24 mouse cellular contexts compared by ENCODE assay signal in the genomic region with DNA sequence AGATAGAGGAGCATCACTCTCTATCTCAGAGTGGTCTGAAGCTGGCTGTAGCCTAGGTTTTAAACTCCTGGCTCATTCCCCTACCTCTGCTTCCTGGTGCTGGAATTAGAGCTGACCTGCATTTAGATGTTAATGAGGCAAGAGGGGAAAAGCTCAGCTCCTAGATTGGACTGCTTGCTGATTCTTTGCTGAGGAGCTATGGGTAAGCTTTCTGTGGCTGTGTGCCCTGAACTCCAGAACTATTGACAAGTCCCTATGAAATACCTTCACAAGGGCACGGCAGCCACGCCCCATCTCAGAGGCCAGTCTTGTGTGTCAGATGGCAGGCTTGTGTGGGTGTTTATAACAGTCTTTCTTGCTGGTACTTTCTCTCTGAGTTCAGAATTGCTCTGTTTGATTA. TPM values are rescaled to one million over a fixed set of nuclear protein-coding genes. Genes with fewer than 3 reads are reported as not detected.
"Had no signal": no experiment of that assay in that cellular context is flagged by ENCODE, and none has a peak within 500 bp of the region (broad histone marks: within the 10 kb centered on the region; RNA-seq: fewer than 3 reads in every experiment).

No protein-coding gene starts in this region.

- H3K4me3 ChIP-seq: limb, embryonic 12.5 days; limb, embryonic 15.5 days; lung, embryonic 15.5 days; midbrain, embryonic 12.5 days; myocyte; neural tube, embryonic 13.5 days had no signal

- ATAC-seq: liver, postnatal 0 days; midbrain, embryonic 16.5 days had no signal

- DNase-seq: kidney, adult 2 months; kidney, postnatal 25 days; left cerebral cortex, postnatal 4 days; liver, postnatal 0 days; lung, postnatal 14 days; lung, postnatal 4 days; right cerebral cortex, adult 18-20 months; right cerebral cortex, postnatal 14 days; right cerebral cortex, postnatal 4 days; thymus, postnatal 25 days had no signal

- H3K4me1 ChIP-seq: limb, embryonic 12.5 days; limb, embryonic 15.5 days; lung, embryonic 15.5 days; neural tube, embryonic 13.5 days had no signal

- H3K9me3 ChIP-seq: limb, embryonic 12.5 days; limb, embryonic 15.5 days; lung, embryonic 15.5 days; midbrain, embryonic 12.5 days; neural tube, embryonic 13.5 days had no signal

- H3K27me3 ChIP-seq: limb, embryonic 12.5 days; limb, embryonic 15.5 days; lung, embryonic 15.5 days; midbrain, embryonic 12.5 days; neural tube, embryonic 13.5 days had no signal

- H3K27ac ChIP-seq: kidney, postnatal 0 days; limb, embryonic 12.5 days; limb, embryonic 15.5 days; liver, embryonic 14.5 days; lung, embryonic 15.5 days; midbrain, embryonic 12.5 days; neural tube, embryonic 13.5 days; stomach, postnatal 0 days had no signal

- H3K4me2 ChIP-seq: limb, embryonic 12.5 days; limb, embryonic 15.5 days; liver, embryonic 11.5 days; lung, embryonic 15.5 days; midbrain, embryonic 12.5 days; neural tube, embryonic 13.5 days had no signal

- H3K9ac ChIP-seq: limb, embryonic 12.5 days; limb, embryonic 15.5 days; liver, embryonic 14.5 days; liver, postnatal 0 days; lung, embryonic 15.5 days; midbrain, embryonic 12.5 days; neural tube, embryonic 13.5 days had no signal

RNA-seq across cellular contexts. Expression of a gene that starts 16.5 kb away (rescaled TPM):
- total RNA-seq: megakaryocyte progenitor cell, adult 5-6 weeks; megakaryocyte-erythroid progenitor cell, adult 5-6 weeks; monocyte, adult 5-6 weeks had no signal
